Mouse (Mus musculus): Measurements from ENCODE around the gene Umps. TPM values are rescaled to one million over a fixed set of nuclear protein-coding genes. Genes with fewer than 3 reads are reported as not detected.

The Umps gene
- polyA plus RNA-seq, 1 experiment from 2014 or later = 24.5 TPM

DNA sequence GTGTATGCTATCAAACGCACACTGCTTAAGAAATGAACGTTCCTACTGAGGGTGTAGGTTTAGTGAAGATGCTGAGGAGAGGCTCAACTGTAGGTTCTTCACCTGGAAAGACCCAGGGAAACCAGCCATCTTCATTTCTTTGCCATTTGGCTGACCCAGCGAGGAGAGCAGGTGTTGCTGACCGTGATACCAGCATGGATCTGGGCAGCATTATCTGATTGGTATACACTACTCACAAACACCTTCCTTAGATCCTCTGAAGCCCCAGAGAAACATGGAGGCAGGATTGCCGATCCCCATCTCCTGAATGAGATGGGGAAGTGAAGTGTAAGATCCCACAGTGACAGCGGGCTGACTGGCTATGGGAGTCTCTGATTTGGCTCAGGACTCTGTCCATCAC, 31.2 kb upstream of the Umps start:
- 86% methylated on average over 6 of the region's 6 CpGs for WGBS
- no peaks in the 10 kb centered on the region for H3K36me3 ChIP-seq (ENCODE audit: control insufficient read depth, insufficient read depth, low read length)

DNA sequence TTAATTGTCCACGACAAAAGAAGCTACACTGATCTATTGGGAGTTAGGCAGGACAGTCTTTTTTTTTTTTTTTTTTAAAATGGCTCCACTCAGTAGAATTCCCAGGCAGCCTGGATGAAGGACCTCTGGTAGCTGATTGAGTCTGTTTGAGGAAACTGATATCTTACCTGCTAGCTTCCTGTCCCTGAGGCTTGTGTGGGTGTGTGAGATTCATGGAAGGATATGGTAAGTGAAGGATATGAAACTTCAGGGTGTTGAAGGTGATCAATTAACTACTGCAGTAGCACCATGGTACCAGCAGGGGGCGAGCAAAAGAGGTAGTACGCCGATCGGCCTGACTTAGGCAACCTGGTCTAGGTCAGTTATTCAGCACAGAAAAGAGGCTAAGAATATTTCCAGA, 29.2 kb upstream of the Umps start:
- no peak overlapping the region for H3K27ac ChIP-seq (ENCODE audit: low read depth, low read length)
- WGBS = 8% methylated on average over 5 of the region's 5 CpGs
- H3K27me3 ChIP-seq (ENCODE audit: control insufficient read depth, insufficient read depth, low read length) = no peaks in the 10 kb centered on the region
- H3K4me1 ChIP-seq (ENCODE audit: control insufficient read depth, insufficient read depth, low read length) = no peaks in the 10 kb centered on the region
- H3K9me3 ChIP-seq (ENCODE audit: control insufficient read depth, low read length) = no peaks in the 10 kb centered on the region
- no peaks in the 10 kb centered on the region for H3K36me3 ChIP-seq (ENCODE audit: control insufficient read depth, insufficient read depth, low read length)
- H3K4me2 ChIP-seq (ENCODE audit: low read depth, low read length) = no peak overlapping the region
- H3K9ac ChIP-seq (replicated peaks; ENCODE audit: low read depth, low read length) = no peak overlapping the region
- ATAC-seq (ENCODE audit: low read depth) = no peak
- no peak overlapping the region for H3K4me3 ChIP-seq (ENCODE audit: low read depth, low read length)

More for the DNA sequence above, 31.2 kb upstream of the Umps start:
- no peak for ATAC-seq (ENCODE audit: low read depth)
- no peak overlapping the region for H3K4me3 ChIP-seq (ENCODE audit: low read depth, low read length)
- H3K27ac ChIP-seq (ENCODE audit: low read depth, low read length) = no peak overlapping the region
- no peak overlapping the region for H3K9ac ChIP-seq (replicated peaks; ENCODE audit: low read depth, low read length)
- no peaks in the 10 kb centered on the region for H3K27me3 ChIP-seq (ENCODE audit: control insufficient read depth, insufficient read depth, low read length)
- no peaks in the 10 kb centered on the region for H3K4me1 ChIP-seq (ENCODE audit: control insufficient read depth, insufficient read depth, low read length)
- H3K4me2 ChIP-seq (ENCODE audit: low read depth, low read length) = no peak overlapping the region
- H3K9me3 ChIP-seq (ENCODE audit: control insufficient read depth, low read length) = no peaks in the 10 kb centered on the region

- 89% methylated on average over 3 of the region's 3 CpGs for WGBS
- no peaks in the 10 kb centered on the region for H3K4me1 ChIP-seq (ENCODE audit: control insufficient read depth, insufficient read depth, low read length)
- no peaks in the 10 kb centered on the region for H3K9me3 ChIP-seq (ENCODE audit: control insufficient read depth, low read length)
- H3K27ac ChIP-seq (ENCODE audit: low read depth, low read length) = no peak overlapping the region
- H3K4me3 ChIP-seq (ENCODE audit: low read depth, low read length) = no peak overlapping the region
- no peaks in the 10 kb centered on the region for H3K27me3 ChIP-seq (ENCODE audit: control insufficient read depth, insufficient read depth, low read length)
- ATAC-seq (ENCODE audit: low read depth) = no peak
- H3K9ac ChIP-seq (replicated peaks; ENCODE audit: low read depth, low read length) = no peak overlapping the region
- no peak overlapping the region for H3K4me2 ChIP-seq (ENCODE audit: low read depth, low read length)
- no peaks in the 10 kb centered on the region for H3K36me3 ChIP-seq (ENCODE audit: control insufficient read depth, insufficient read depth, low read length)
Measured at GRCm38 (mm10) chr16:33995496-33995895, 28.7 kb upstream of the Umps start.

DNA sequence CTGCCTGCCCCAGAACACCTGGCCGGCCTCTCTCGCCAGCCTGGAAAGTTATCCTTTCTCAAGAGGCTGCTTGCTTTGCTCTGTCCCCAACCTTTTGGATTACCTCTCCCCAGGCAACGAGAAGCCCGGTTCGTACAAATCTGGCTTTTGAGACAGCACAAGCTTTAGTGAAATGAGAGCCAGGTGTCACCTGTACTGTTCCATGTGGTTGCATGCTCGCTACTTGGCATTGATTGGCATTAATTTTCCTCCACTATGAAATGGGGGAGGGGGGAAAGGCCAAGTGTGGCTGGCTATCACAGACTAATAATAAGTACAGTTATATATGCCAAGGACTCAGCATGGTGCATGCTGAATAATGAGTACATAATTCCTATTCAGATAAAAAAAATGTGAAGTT, 27.5 kb upstream of the Umps start:
- Histone ChIP-seq H3K4me1 (ENCODE audit: control insufficient read depth, insufficient read depth, low read length) (no peaks in the 10 kb centered on the region), H3K36me3 (ENCODE audit: control insufficient read depth, insufficient read depth, low read length) (no peaks in the 10 kb centered on the region; the same call in 1 of the 2 replicates), H3K9me3 (ENCODE audit: control insufficient read depth, low read length) (no peaks in the 10 kb centered on the region), H3K4me2 (ENCODE audit: low read depth, low read length) (no peak overlapping the region), H3K27ac (ENCODE audit: low read depth, low read length) (no peak overlapping the region), H3K9ac (replicated peaks; ENCODE audit: low read depth, low read length) (no peak overlapping the region), H3K4me3 (ENCODE audit: low read depth, low read length) (no peak overlapping the region), H3K27me3 (ENCODE audit: control insufficient read depth, insufficient read depth, low read length) (no peaks in the 10 kb centered on the region)
- WGBS = 86% methylated on average over 6 of the region's 6 CpGs
- ATAC-seq (ENCODE audit: low read depth) = no peak

DNA sequence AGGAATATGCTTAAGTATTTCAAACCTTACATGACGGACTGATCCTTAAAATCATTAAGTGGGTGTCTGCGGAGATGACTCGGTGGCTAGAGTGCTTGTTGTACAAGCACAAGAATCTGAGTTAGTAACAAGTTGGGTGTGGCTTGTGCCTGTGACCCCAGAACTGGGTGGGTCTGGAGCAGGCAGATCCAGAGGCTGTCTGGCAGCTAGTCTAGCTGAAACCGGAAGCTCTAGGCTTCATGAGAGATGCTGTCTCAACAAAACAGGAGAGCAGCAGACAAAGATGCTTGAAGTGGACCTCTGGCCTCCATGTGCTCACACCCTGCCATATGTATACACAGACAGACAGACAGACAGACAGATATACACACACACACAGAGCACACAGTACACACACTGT, 23.9 kb upstream of the Umps start:
- Histone ChIP-seq H3K27ac (ENCODE audit: low read depth, low read length) (no peak overlapping the region), H3K36me3 (ENCODE audit: control insufficient read depth, insufficient read depth, low read length) (no peaks in the 10 kb centered on the region; the same call in 1 of the 2 replicates), H3K4me1 (ENCODE audit: control insufficient read depth, insufficient read depth, low read length) (no peaks in the 10 kb centered on the region), H3K4me2 (ENCODE audit: low read depth, low read length) (no peak overlapping the region), H3K4me3 (ENCODE audit: low read depth, low read length) (no peak overlapping the region), H3K27me3 (ENCODE audit: control insufficient read depth, insufficient read depth, low read length) (no peaks in the 10 kb centered on the region), H3K9me3 (ENCODE audit: control insufficient read depth, low read length) (no peaks in the 10 kb centered on the region), H3K9ac (replicated peaks; ENCODE audit: low read depth, low read length) (no peak overlapping the region)
- 80% methylated on average over 4 of the region's 4 CpGs for WGBS
- ATAC-seq (ENCODE audit: low read depth) = no peak

DNA sequence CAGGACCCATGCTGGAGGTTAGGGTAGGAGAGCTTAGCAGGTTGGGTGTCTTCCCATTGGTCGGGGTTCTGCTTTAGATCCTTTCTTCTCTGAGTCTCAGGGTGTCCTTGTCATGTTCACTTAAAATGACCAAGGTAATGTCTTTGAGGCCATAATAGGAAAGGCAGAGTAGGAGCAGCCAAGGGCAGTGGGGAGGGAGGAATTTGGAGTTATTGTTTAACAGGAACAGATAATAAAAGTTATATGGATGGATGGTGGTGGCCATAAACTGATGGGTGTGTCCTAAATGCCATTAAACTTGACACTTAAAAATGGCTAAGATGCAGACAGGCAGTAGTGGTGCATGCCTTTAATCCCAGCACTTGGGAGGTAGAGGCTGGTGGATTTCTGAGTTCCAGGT, 22.3 kb upstream of the Umps start:
- no peaks in the 10 kb centered on the region; the same call in 1 of the 2 replicates for H3K36me3 ChIP-seq (ENCODE audit: control insufficient read depth, insufficient read depth, low read length)
- H3K27ac ChIP-seq (ENCODE audit: low read depth, low read length) = no peak overlapping the region
- no peaks in the 10 kb centered on the region for H3K9me3 ChIP-seq (ENCODE audit: control insufficient read depth, low read length)
- no peak overlapping the region for H3K4me3 ChIP-seq (ENCODE audit: low read depth, low read length)
- no peak overlapping the region for H3K4me2 ChIP-seq (ENCODE audit: low read depth, low read length)
- 92% methylated on average over 1 of the region's 1 CpGs for WGBS
- no peaks in the 10 kb centered on the region for H3K4me1 ChIP-seq (ENCODE audit: control insufficient read depth, insufficient read depth, low read length)
- no peaks in the 10 kb centered on the region for H3K27me3 ChIP-seq (ENCODE audit: control insufficient read depth, insufficient read depth, low read length)
- no peak for ATAC-seq (ENCODE audit: low read depth)
- H3K9ac ChIP-seq (replicated peaks; ENCODE audit: low read depth, low read length) = no peak overlapping the region

DNA sequence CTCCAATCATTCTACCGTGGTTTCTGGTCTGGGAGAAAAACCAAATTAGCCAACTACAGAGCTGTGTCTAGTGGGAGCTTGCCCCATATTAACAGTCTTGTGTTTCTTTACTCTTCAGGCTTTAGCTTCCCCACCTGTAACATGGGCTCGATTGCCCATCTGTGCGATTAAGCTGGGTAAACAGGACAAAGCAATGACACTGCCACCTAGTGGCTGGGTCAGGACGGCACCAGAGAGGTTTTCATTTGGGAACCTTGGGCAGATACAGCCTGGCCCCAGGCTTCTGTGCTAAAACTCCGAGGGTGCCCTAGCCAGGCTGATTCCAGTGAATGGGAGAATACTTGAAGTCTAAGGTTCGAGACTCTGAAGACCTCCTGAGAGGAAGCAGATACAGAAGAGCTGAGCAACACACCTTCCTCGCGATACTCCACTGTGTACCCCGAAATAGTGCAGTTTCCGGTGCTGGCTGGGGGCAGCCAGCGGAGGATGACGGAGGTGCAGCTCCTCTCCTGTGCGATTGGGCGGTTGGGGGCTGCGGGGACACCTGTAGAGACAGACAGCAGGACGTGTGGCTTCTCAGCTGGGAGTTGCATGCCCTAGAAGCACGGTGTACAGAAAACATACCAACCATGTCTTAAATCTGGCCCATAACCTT, 21.6 kb upstream of the Umps start:
- no peak overlapping the region for H3K4me2 ChIP-seq (ENCODE audit: low read depth, low read length)
- no peaks in the 10 kb centered on the region for H3K9me3 ChIP-seq (ENCODE audit: control insufficient read depth, low read length)
- no peak for ATAC-seq (ENCODE audit: low read depth)
- no peak overlapping the region for H3K4me3 ChIP-seq (ENCODE audit: low read depth, low read length)
- 62% methylated on average over 17 of the region's 17 CpGs for WGBS
- no peaks in the 10 kb centered on the region; the same call in 1 of the 2 replicates for H3K36me3 ChIP-seq (ENCODE audit: control insufficient read depth, insufficient read depth, low read length)
- H3K4me1 ChIP-seq (ENCODE audit: control insufficient read depth, insufficient read depth, low read length) = no peaks in the 10 kb centered on the region
- H3K27ac ChIP-seq (ENCODE audit: low read depth, low read length) = no peak overlapping the region
- no peak overlapping the region for H3K9ac ChIP-seq (replicated peaks; ENCODE audit: low read depth, low read length)
- no peaks in the 10 kb centered on the region for H3K27me3 ChIP-seq (ENCODE audit: control insufficient read depth, insufficient read depth, low read length)

DNA sequence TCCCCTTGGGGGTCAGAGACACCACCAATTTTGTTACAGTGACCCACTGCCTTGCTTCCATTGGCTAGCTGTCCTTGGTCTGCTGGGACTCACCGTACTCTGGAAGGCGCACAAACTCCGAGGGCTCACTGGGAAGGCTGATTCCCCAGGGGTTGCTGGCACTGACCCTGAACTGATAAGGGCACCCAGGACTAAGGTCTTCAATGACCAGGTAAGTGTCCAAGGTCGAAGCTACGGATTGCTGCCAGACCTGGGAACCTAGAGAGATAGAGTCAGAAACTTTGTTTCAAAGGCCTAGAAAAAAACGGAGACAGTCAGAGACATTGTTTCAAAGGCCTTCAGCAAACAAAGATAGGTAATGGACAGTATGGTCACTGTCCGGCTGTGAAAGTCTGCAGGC, 20.2 kb upstream of the Umps start:
- no peak overlapping the region for H3K9ac ChIP-seq (replicated peaks; ENCODE audit: low read depth, low read length)
- H3K27ac ChIP-seq (ENCODE audit: low read depth, low read length) = no peak overlapping the region
- H3K4me2 ChIP-seq (ENCODE audit: low read depth, low read length) = no peak overlapping the region
- no peak overlapping the region for H3K4me3 ChIP-seq (ENCODE audit: low read depth, low read length)
- no peaks in the 10 kb centered on the region for H3K4me1 ChIP-seq (ENCODE audit: control insufficient read depth, insufficient read depth, low read length)
- ATAC-seq (ENCODE audit: low read depth) = no peak
- H3K9me3 ChIP-seq (ENCODE audit: control insufficient read depth, low read length) = no peaks in the 10 kb centered on the region
- 93% methylated on average over 7 of the region's 7 CpGs for WGBS
- no peaks in the 10 kb centered on the region; the same call in 1 of the 2 replicates for H3K36me3 ChIP-seq (ENCODE audit: control insufficient read depth, insufficient read depth, low read length)
- no peaks in the 10 kb centered on the region for H3K27me3 ChIP-seq (ENCODE audit: control insufficient read depth, insufficient read depth, low read length)

DNA sequence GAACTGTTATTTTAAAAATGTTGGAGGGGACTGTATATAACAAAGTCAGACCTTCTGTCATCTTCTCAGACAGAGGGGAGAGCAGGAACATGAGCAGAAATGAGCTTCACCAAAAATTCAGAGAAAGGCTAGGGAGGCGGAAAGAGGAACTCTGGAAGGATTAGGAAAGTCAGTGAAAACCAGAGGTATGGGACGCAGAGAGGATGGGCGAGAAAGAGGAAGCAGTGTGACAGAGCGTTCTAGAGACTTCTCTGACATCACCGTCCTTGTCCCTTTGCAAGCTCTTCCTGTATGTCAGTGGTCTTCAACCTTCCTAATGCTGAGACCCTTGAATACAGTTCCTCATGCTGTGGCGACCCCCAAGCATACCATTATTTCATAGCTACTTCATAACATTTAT, 18.5 kb upstream of the Umps start:
- Histone ChIP-seq H3K27ac (ENCODE audit: low read depth, low read length) (no peak overlapping the region), H3K4me3 (ENCODE audit: low read depth, low read length) (no peak overlapping the region), H3K36me3 (ENCODE audit: control insufficient read depth, insufficient read depth, low read length) (peaks cover 5% of the 10 kb centered on the region; the same call in 1 of the 2 replicates), H3K27me3 (ENCODE audit: control insufficient read depth, insufficient read depth, low read length) (no peaks in the 10 kb centered on the region), H3K9ac (replicated peaks; ENCODE audit: low read depth, low read length) (no peak overlapping the region), H3K4me1 (ENCODE audit: control insufficient read depth, insufficient read depth, low read length) (no peaks in the 10 kb centered on the region), H3K9me3 (ENCODE audit: control insufficient read depth, low read length) (no peaks in the 10 kb centered on the region), H3K4me2 (ENCODE audit: low read depth, low read length) (no peak overlapping the region)
- WGBS = 88% methylated on average over 6 of the region's 6 CpGs
- ATAC-seq (ENCODE audit: low read depth) = no peak
